Mouse (Mus musculus) forebrain, embryonic 11.5 days (tissue): ENCODE measurements at regions not wholly inside any gene's neighbourhood (a gene's known extent, or its start where the extent isn't known, plus 50 kb on each side); places are given as distances from the start of the nearest gene placed in this dataset.
"Not testable (repeated sequence)": the region's sequence is repeated elsewhere in the genome, so short reads cannot be mapped to it uniquely, and the experiment has no call there.

ENCODE experiments used
- ATAC-seq: fragments of 200-750 bp; cut with Nextera tagmentation; replicated peaks from 2 replicates; pipeline ENCODE4 v1.8.0; 2017; ENCODE audit warnings: moderate TSS enrichment; ENCODE audit not compliant: low FRiP score
- DNase-seq: peaks from one replicate; pipeline ENCODE4 v3.0.0-alpha.2; 2017; ENCODE audit warnings: low spot score
- H3K27ac ChIP-seq: fragments of 300-500 bp; sonication (generic); 2 replicates; pipeline ENCODE4 v1.5.1; 2014; ENCODE audit warnings: low read depth, low read length
- H3K27me3 ChIP-seq: fragments of 300-500 bp; sonication (generic); 2 replicates; pipeline ENCODE4 v1.6.1; 2014; ENCODE audit warnings: mild to moderate bottlenecking, low read length, mixed read lengths; ENCODE audit not compliant: control insufficient read depth, insufficient read depth
- H3K36me3 ChIP-seq: fragments of 300-500 bp; sonication (generic); 2 replicates; pipeline ENCODE4 v1.6.1; 2014; ENCODE audit warnings: mild to moderate bottlenecking, low read length, moderate library complexity, mixed read lengths; ENCODE audit not compliant: control insufficient read depth, insufficient read depth
- H3K4me1 ChIP-seq: fragments of 300-500 bp; sonication (generic); replicated peaks from 2 replicates; pipeline ENCODE4 v1.6.1; 2014; ENCODE audit warnings: low read length, mixed read lengths; ENCODE audit not compliant: control insufficient read depth, insufficient read depth
- H3K4me2 ChIP-seq: fragments of 300-500 bp; sonication (generic); 2 replicates; pipeline ENCODE4 v1.6.1; 2014; ENCODE audit warnings: low read depth, mild to moderate bottlenecking, low read length, moderate library complexity, mixed read lengths; ENCODE audit not compliant: severe bottlenecking
- H3K4me3 ChIP-seq: fragments of 300-500 bp; sonication (generic); 2 replicates; pipeline ENCODE4 v1.5.1; 2014; ENCODE audit warnings: low read depth, low read length
- H3K9ac ChIP-seq: fragments of 300-500 bp; sonication (generic); 2 replicates; pipeline ENCODE4 v1.6.1; 2014; ENCODE audit warnings: low read length
- H3K9me3 ChIP-seq: fragments of 300-500 bp; sonication (generic); 2 replicates; pipeline ENCODE4 v1.6.1; 2016; ENCODE audit warnings: low read length, mixed read lengths; ENCODE audit not compliant: control insufficient read depth
- WGBS: fragments of 180-500 bp; shearing (Covaris S2); extraction: QIAGEN DNeasy Blood & Tissue Kit; methylation state at CpG from one replicate; pipeline ENCODE4 v1.1.7; 2014; 5-methylcytosine and 5-hydroxymethylcytosine counted together

- no peak overlapping the region for H3K9ac ChIP-seq
- no peaks in the 10 kb centered on the region for H3K4me1 ChIP-seq
- no peak overlapping the region for H3K27ac ChIP-seq
- H3K4me2 ChIP-seq: no peak overlapping the region
- H3K27me3 ChIP-seq: no peaks in the 10 kb centered on the region
- ATAC-seq (no peak), DNase-seq (no peak)
- H3K36me3 ChIP-seq: no peaks in the 10 kb centered on the region
- no peak overlapping the region for H3K4me3 ChIP-seq
- no peaks in the 10 kb centered on the region for H3K9me3 ChIP-seq
These were observed 274.1 kb downstream of the Rpia start for GRCm38 (mm10) chr6:70517932-70518331.

GRCm38 (mm10) chr6:70468623-70469479, 323.2 kb downstream of the Rpia start:
- Histone ChIP-seq H3K9me3 (no peaks in the 10 kb centered on the region), H3K27ac (no peak overlapping the region), H3K27me3 (no peaks in the 10 kb centered on the region), H3K36me3 (no peaks in the 10 kb centered on the region), H3K4me2 (no peak overlapping the region), H3K4me3 (no peak overlapping the region), H3K9ac (no peak overlapping the region), H3K4me1 (no peaks in the 10 kb centered on the region)
- 88% methylated on average over 1 of the region's 1 CpGs for WGBS
- peak; percentile 33 for ATAC-seq
- no peak for DNase-seq

GRCm38 (mm10) chr6:70457279-70457678, 334.8 kb downstream of the Rpia start:
- Histone ChIP-seq H3K9ac (no peak overlapping the region), H3K27me3 (no peaks in the 10 kb centered on the region), H3K36me3 (no peaks in the 10 kb centered on the region), H3K4me1 (no peaks in the 10 kb centered on the region), H3K4me3 (no peak overlapping the region), H3K4me2 (no peak overlapping the region), H3K9me3 (no peaks in the 10 kb centered on the region), H3K27ac (no peak overlapping the region)
- ATAC-seq (no peak), DNase-seq (no peak)
- WGBS: 91% methylated on average over 3 of the region's 3 CpGs

- H3K27me3 ChIP-seq, H3K4me1 ChIP-seq, H3K4me2 ChIP-seq, H3K4me3 ChIP-seq, ATAC-seq, H3K9ac ChIP-seq, H3K27ac ChIP-seq, H3K36me3 ChIP-seq, H3K9me3 ChIP-seq, DNase-seq: not testable (repeated sequence)
- WGBS: 98% methylated on average over 2 of the region's 2 CpGs
These were observed 357.3 kb downstream of the Rpia start for GRCm38 (mm10) chr6:70434739-70435138.

GRCm38 (mm10) chr6:70406290-70406689, 385.7 kb downstream of the Rpia start:
- not testable (repeated sequence) for H3K9ac ChIP-seq, H3K36me3 ChIP-seq, H3K27ac ChIP-seq, H3K4me2 ChIP-seq, ATAC-seq, DNase-seq, H3K4me1 ChIP-seq, H3K4me3 ChIP-seq, H3K27me3 ChIP-seq, H3K9me3 ChIP-seq
- WGBS: 91% methylated on average over 3 of the region's 3 CpGs

- H3K9ac ChIP-seq, H3K27me3 ChIP-seq, DNase-seq, H3K4me3 ChIP-seq, H3K27ac ChIP-seq, ATAC-seq, H3K4me1 ChIP-seq, H3K9me3 ChIP-seq, H3K36me3 ChIP-seq, H3K4me2 ChIP-seq: not testable (repeated sequence)
These were observed 402.2 kb downstream of the Rpia start for GRCm38 (mm10) chr6:70389850-70390249.

DNA sequence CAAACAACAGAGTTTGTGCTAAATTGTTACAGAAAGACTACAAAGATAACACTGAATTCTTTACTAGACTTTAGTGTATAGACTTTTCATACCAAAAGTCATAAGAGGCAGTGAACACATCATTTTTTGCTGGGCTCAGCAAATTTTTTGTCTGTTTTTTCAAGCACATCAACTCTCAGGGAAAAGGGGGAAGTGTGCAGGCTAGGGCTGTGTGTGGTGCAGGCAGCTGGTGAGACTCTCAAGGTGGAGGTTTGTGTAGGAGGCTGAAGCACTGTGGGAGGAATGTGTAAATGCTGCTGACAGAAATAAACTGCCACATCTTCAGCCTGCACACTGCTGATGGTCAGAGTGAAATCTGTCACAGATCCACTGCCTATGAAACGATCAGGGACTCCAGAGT, 405.6 kb downstream of the Rpia start:
- not testable (repeated sequence) for H3K4me3 ChIP-seq, H3K9me3 ChIP-seq, ATAC-seq, H3K9ac ChIP-seq, H3K4me2 ChIP-seq, DNase-seq, H3K4me1 ChIP-seq, H3K36me3 ChIP-seq, H3K27ac ChIP-seq, H3K27me3 ChIP-seq
- no CpG with 5 or more reads among the region's 1 CpGs for WGBS

DNA sequence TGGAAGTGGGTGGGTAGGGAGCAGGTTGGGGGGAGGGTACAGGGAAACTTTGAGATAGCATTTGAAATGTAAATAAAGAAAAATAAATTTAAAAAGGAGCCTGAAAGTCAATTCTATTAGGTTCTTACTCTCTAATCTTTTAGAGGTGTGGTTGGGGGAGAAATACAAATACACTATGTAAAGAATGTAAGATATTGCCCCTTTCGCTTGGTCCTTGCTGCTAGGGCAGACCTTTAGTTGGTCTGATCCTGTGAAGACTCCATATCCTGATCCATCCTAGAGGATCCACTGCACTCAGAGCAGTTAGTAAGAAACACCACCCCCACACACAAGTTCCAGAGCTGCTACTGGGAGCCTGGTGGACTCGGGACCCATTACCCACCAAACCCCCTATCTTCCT, 412.7 kb downstream of the Rpia start:
- not testable (repeated sequence) for H3K4me3 ChIP-seq, H3K4me2 ChIP-seq, H3K36me3 ChIP-seq, H3K4me1 ChIP-seq, H3K27me3 ChIP-seq, H3K9ac ChIP-seq, H3K27ac ChIP-seq, ATAC-seq, H3K9me3 ChIP-seq, DNase-seq
- WGBS: 87% methylated on average over 2 of the region's 2 CpGs

DNA sequence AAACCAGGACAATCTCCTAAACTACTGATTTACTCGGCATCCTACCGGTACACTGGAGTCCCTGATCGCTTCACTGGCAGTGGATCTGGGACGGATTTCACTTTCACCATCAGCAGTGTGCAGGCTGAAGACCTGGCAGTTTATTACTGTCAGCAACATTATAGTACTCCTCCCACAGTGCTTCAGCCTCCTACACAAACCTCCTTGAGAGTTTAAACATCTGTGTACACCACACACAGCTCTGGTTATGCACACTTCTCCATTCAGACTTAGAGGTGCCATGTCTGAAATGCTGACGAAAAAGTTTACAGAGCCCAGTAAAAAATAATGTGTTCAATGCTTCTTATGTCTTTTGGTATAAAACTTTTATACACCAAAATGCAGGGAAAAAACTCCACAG, 420.2 kb downstream of the Rpia start:
- not testable (repeated sequence) for H3K27ac ChIP-seq, H3K4me1 ChIP-seq, H3K4me3 ChIP-seq, DNase-seq, ATAC-seq, H3K9ac ChIP-seq, H3K27me3 ChIP-seq, H3K36me3 ChIP-seq, H3K9me3 ChIP-seq, H3K4me2 ChIP-seq
- WGBS: 90% methylated on average over 5 of the region's 5 CpGs
